9 mouse cellular contexts compared by ENCODE assay signal in genomic region chr12:102756304-102756703, GRCm38 (mm10). TPM values are rescaled to one million over a fixed set of nuclear protein-coding genes. Genes with fewer than 3 reads are reported as not detected.
DNase-seq lines count a peak whose midpoint lies in the region; ATAC-seq and TF ChIP-seq lines count a peak whose summit lies in the region.
"Had no signal": no experiment of that assay in that cellular context is flagged by ENCODE, and none has a peak within 500 bp of the region (broad histone marks: within the 10 kb centered on the region; RNA-seq: fewer than 3 reads in every experiment).

No protein-coding gene starts in this region.

- H3K9me3 ChIP-seq in heart, embryonic 14.5 days (ENCODE audit: control insufficient read depth, low read length): no peaks in the 10 kb centered on the region
- H3K9me3 ChIP-seq in forebrain, embryonic 12.5 days: no peaks in the 10 kb centered on the region
- no peaks in the 10 kb centered on the region for H3K9me3 ChIP-seq in limb, embryonic 12.5 days
- H3K9me3 ChIP-seq in midbrain, postnatal 0 days (ENCODE audit: low read length): no peaks in the 10 kb centered on the region

- H3K4me1 ChIP-seq in heart, embryonic 14.5 days (ENCODE audit: control insufficient read depth in 2 of 2, insufficient read depth in 2 of 2, low read length in 2 of 2): peaks cover 8 to 18% of the 10 kb centered on the region in 2 experiments
- H3K4me1 ChIP-seq in forebrain, embryonic 12.5 days: peaks cover 21% of the 10 kb centered on the region
- peaks cover 20% of the 10 kb centered on the region for H3K4me1 ChIP-seq in limb, embryonic 12.5 days (replicated peaks)
- H3K4me1 ChIP-seq in midbrain, postnatal 0 days (ENCODE audit: insufficient read depth, low read length): peaks cover 9% of the 10 kb centered on the region

- no peak for DNase-seq in heart, adult 11 months
- DNase-seq in R1 (ENCODE audit: low read depth, low spot score) (peak; percentile 92), MN1 (ENCODE audit: low spot score) (no peak)
- no peak for DNase-seq in midbrain, postnatal 0 days (ENCODE audit: low spot score)
- DNase-seq in urinary bladder, adult 18-20 months (ENCODE audit: low spot score in 2 of 2): no peak

- WGBS in heart, embryonic 14.5 days: 83% methylated on average over 7 of the region's 7 CpGs
- WGBS in forebrain, embryonic 12.5 days: 92% methylated on average over 7 of the region's 7 CpGs
- 86% methylated on average over 7 of the region's 7 CpGs for WGBS in limb, embryonic 12.5 days
- 87% methylated on average over 7 of the region's 7 CpGs for WGBS in midbrain, postnatal 0 days

- peak; percentile 61 for TF ChIP-seq CTCF in midbrain, postnatal 0 days (IDR thresholded peaks at IDR 0.05)

- H3K9ac ChIP-seq in heart, embryonic 14.5 days (ENCODE audit: low read length): peak overlapping the region; percentile 92; the same call in 1 of the 2 replicates
- no peak overlapping the region for H3K9ac ChIP-seq in forebrain, embryonic 12.5 days
- H3K9ac ChIP-seq in limb, embryonic 12.5 days (replicated peaks): peak overlapping the region; percentile 76; the same call in 1 of the 2 replicates
- peak overlapping the region; percentile 65; the same call in 1 of the 2 replicates for H3K9ac ChIP-seq in midbrain, postnatal 0 days (replicated peaks; ENCODE audit: low read length, poor library complexity, severe bottlenecking)

- H3K27me3 ChIP-seq in heart, embryonic 14.5 days (ENCODE audit: control insufficient read depth, insufficient read depth, low read length): no peaks in the 10 kb centered on the region
- H3K27me3 ChIP-seq in forebrain, embryonic 12.5 days: no peaks in the 10 kb centered on the region
- H3K27me3 ChIP-seq in limb, embryonic 12.5 days: no peaks in the 10 kb centered on the region
- no peaks in the 10 kb centered on the region for H3K27me3 ChIP-seq in midbrain, postnatal 0 days (ENCODE audit: insufficient read depth, low read length)

- ATAC-seq in heart, embryonic 14.5 days (ENCODE audit: insufficient number of reproducible peaks, insufficient read depth, low FRiP score, low read depth): no peak
- no peak for ATAC-seq in forebrain, embryonic 12.5 days (ENCODE audit: low FRiP score)
- no peak for ATAC-seq in limb, embryonic 12.5 days (ENCODE audit: insufficient number of reproducible peaks, insufficient read depth, low FRiP score, low TSS enrichment, low read depth)
- ATAC-seq in midbrain, postnatal 0 days (ENCODE audit: low FRiP score): no peak

- H3K4me2 ChIP-seq in heart, embryonic 14.5 days (ENCODE audit: low read length): peak overlapping the region; percentile 71
- H3K4me2 ChIP-seq in forebrain, embryonic 12.5 days: peak overlapping the region; percentile 64
- peak overlapping the region; percentile 86 for H3K4me2 ChIP-seq in limb, embryonic 12.5 days
- H3K4me2 ChIP-seq in midbrain, postnatal 0 days (ENCODE audit: low read depth, low read length, poor library complexity, severe bottlenecking): peak overlapping the region; percentile 88

- peak overlapping the region; percentile 73 to 87 for H3K4me3 ChIP-seq in heart, embryonic 14.5 days (ENCODE audit: control insufficient read depth in 1 of 2, insufficient read depth in 1 of 2, low read depth in 1 of 2, low read length in 2 of 2)
- peak overlapping the region; percentile 70 for H3K4me3 ChIP-seq in forebrain, embryonic 12.5 days (replicated peaks)
- peak overlapping the region; percentile 79 for H3K4me3 ChIP-seq in limb, embryonic 12.5 days (replicated peaks)
- peak overlapping the region; percentile 85; the same call in 1 of the 2 replicates for H3K4me3 ChIP-seq in midbrain, postnatal 0 days (ENCODE audit: low read depth, low read length)

- no peak overlapping the region for H3K27ac ChIP-seq in heart, embryonic 14.5 days (replicated peaks in 1 of 2; ENCODE audit: control insufficient read depth in 1 of 2, insufficient read depth in 1 of 2, low read depth in 2 of 2, low read length in 2 of 2)
- no peak overlapping the region for H3K27ac ChIP-seq in forebrain, embryonic 12.5 days
- no peak overlapping the region for H3K27ac ChIP-seq in limb, embryonic 12.5 days
- H3K27ac ChIP-seq in midbrain, postnatal 0 days (ENCODE audit: low read depth, low read length): no peak overlapping the region

- H3K36me3 ChIP-seq in heart, embryonic 14.5 days (ENCODE audit: control insufficient read depth, insufficient read depth, low read length): 0 out of 2 replicates have a peak, but pooled peaks cover 5% of the 10 kb centered on the region
- H3K36me3 ChIP-seq in forebrain, embryonic 12.5 days (replicated peaks): peaks cover 10% of the 10 kb centered on the region; the same call in 1 of the 2 replicates
- H3K36me3 ChIP-seq in limb, embryonic 12.5 days: peaks cover 17% of the 10 kb centered on the region; the same call in 1 of the 2 replicates
- no peaks in the 10 kb centered on the region for H3K36me3 ChIP-seq in midbrain, postnatal 0 days (ENCODE audit: insufficient read depth, low read length)

RNA-seq across cellular contexts. Expression of gene Gm28051, which starts 1.3 kb away (rescaled TPM):
- not detected in 2 replicates for polyA plus RNA-seq in heart, embryonic 14.5 days (2014; fragmentation: Nextera tagmentation; extraction: Ambion mirVana)
- not detected in 2 replicates for polyA plus RNA-seq in forebrain, embryonic 12.5 days (2016; fragmentation: Nextera tagmentation; extraction: Ambion mirVana)
- not detected in 2 replicates for polyA plus RNA-seq in limb, embryonic 12.5 days (2016; fragmentation: Nextera tagmentation; extraction: Ambion mirVana)
- 0.93 TPM in 1 of 2 replicates, not detected in the other for total RNA-seq in midbrain, postnatal 0 days (2014; rRNA removed)
- not detected in 2 replicates for polyA plus RNA-seq in midbrain, postnatal 0 days (2015; fragmentation: Nextera tagmentation; extraction: Ambion mirVana)
- total RNA-seq: hematopoietic stem cell, adult 5-6 weeks had no signal

RNA-seq across cellular contexts. Expression of gene Gon7, which starts 1.3 kb away (rescaled TPM):
- polyA plus RNA-seq in heart, embryonic 14.5 days (2014; fragmentation: Nextera tagmentation; extraction: Ambion mirVana): 22.9 and 26.5 TPM in 2 replicates
- 48.4 and 49.3 TPM in 2 replicates for polyA plus RNA-seq in forebrain, embryonic 12.5 days (2016; fragmentation: Nextera tagmentation; extraction: Ambion mirVana)
- 39.9 and 46.3 TPM in 2 replicates for polyA plus RNA-seq in limb, embryonic 12.5 days (2016; fragmentation: Nextera tagmentation; extraction: Ambion mirVana)
- 14.4 and 21.0 TPM in 2 replicates for total RNA-seq in midbrain, postnatal 0 days (2014; rRNA removed)
- polyA plus RNA-seq in midbrain, postnatal 0 days (2015; fragmentation: Nextera tagmentation; extraction: Ambion mirVana): 30.9 and 39.1 TPM in 2 replicates

RNA-seq across cellular contexts. Expression of gene Ubr7, which starts 1.5 kb away (rescaled TPM):
- 33.8 and 35.0 TPM in 2 replicates for polyA plus RNA-seq in heart, embryonic 14.5 days (2014; fragmentation: Nextera tagmentation; extraction: Ambion mirVana)
- 59.2 and 61.7 TPM in 2 replicates for polyA plus RNA-seq in forebrain, embryonic 12.5 days (2016; fragmentation: Nextera tagmentation; extraction: Ambion mirVana)
- polyA plus RNA-seq in limb, embryonic 12.5 days (2016; fragmentation: Nextera tagmentation; extraction: Ambion mirVana): 46.7 and 47.7 TPM in 2 replicates
- 45.3 and 51.0 TPM in 2 replicates for total RNA-seq in midbrain, postnatal 0 days (2014; rRNA removed)
- polyA plus RNA-seq in midbrain, postnatal 0 days (2015; fragmentation: Nextera tagmentation; extraction: Ambion mirVana): 24.4 and 25.6 TPM in 2 replicates

RNA-seq across cellular contexts. Expression of gene Gm20604, which starts 2.2 kb away (rescaled TPM):
- 16.8 and 17.3 TPM in 2 replicates for polyA plus RNA-seq in heart, embryonic 14.5 days (2014; fragmentation: Nextera tagmentation; extraction: Ambion mirVana)
- 31.5 and 32.4 TPM in 2 replicates for polyA plus RNA-seq in forebrain, embryonic 12.5 days (2016; fragmentation: Nextera tagmentation; extraction: Ambion mirVana)
- 29.9 and 34.0 TPM in 2 replicates for polyA plus RNA-seq in limb, embryonic 12.5 days (2016; fragmentation: Nextera tagmentation; extraction: Ambion mirVana)
- 29.7 and 35.1 TPM in 2 replicates for total RNA-seq in midbrain, postnatal 0 days (2014; rRNA removed)
- 53.7 and 54.5 TPM in 2 replicates for polyA plus RNA-seq in midbrain, postnatal 0 days (2015; fragmentation: Nextera tagmentation; extraction: Ambion mirVana)

RNA-seq across cellular contexts. Expression of gene Tmem251, which starts 12.7 kb away (rescaled TPM):
- polyA plus RNA-seq in heart, embryonic 14.5 days (2014; fragmentation: Nextera tagmentation; extraction: Ambion mirVana): 7.6 TPM in 2 replicates
- polyA plus RNA-seq in forebrain, embryonic 12.5 days (2016; fragmentation: Nextera tagmentation; extraction: Ambion mirVana): 12.0 and 12.4 TPM in 2 replicates
- polyA plus RNA-seq in limb, embryonic 12.5 days (2016; fragmentation: Nextera tagmentation; extraction: Ambion mirVana): 11.1 and 11.5 TPM in 2 replicates
- 5.9 and 6.2 TPM in 2 replicates for total RNA-seq in midbrain, postnatal 0 days (2014; rRNA removed)
- polyA plus RNA-seq in midbrain, postnatal 0 days (2015; fragmentation: Nextera tagmentation; extraction: Ambion mirVana): 11.9 and 12.3 TPM in 2 replicates
